Mouse (Mus musculus): Measurements from ENCODE around the gene Olfr533. TPM values are rescaled to one million over a fixed set of nuclear protein-coding genes. Genes with fewer than 3 reads are reported as not detected.
"Not testable (repeated sequence)": the region's sequence is repeated elsewhere in the genome, so short reads cannot be mapped to it uniquely, and the experiment has no call there.

The Olfr533 gene
- not detected in 2 replicates for polyA plus RNA-seq (2012)

- not testable (repeated sequence) for TF ChIP-seq GATA1 (IDR thresholded peaks at IDR 0.05; ENCODE audit: low read length)
These were observed at the start of gene Olfr533 for GRCm38 (mm10) chr7:140463070-140463469. TSS of gene Olfr533 (plus strand) at chr7:140463370.

- no peak for TF ChIP-seq GATA1 (IDR thresholded peaks at IDR 0.05; ENCODE audit: low read length)
These were observed 41.6 kb upstream of the Olfr533 start, which contains the start of gene Olfr532 for GRCm38 (mm10) chr7:140421539-140421938. TSS of gene Olfr532 (minus strand) at chr7:140421639.

- TF ChIP-seq GATA1 (IDR thresholded peaks at IDR 0.05; ENCODE audit: low read length), result no peak
These were observed 20.0 kb upstream of the Olfr533 start for GRCm38 (mm10) chr7:140443141-140443540.

- no peak for TF ChIP-seq GATA1 (IDR thresholded peaks at IDR 0.05; ENCODE audit: low read length)
These were observed 14.7 kb downstream of the Olfr533 start for GRCm38 (mm10) chr7:140477886-140478285.

GRCm38 (mm10) chr7:140478733-140479132, 15.6 kb downstream of the Olfr533 start:
- no peak for TF ChIP-seq GATA1 (IDR thresholded peaks at IDR 0.05; ENCODE audit: low read length)

- TF ChIP-seq GATA1 (IDR thresholded peaks at IDR 0.05; ENCODE audit: low read length), result no peak
These were observed 20.7 kb downstream of the Olfr533 start, which contains the start of gene Olfr535 for GRCm38 (mm10) chr7:140483916-140484315. TSS of gene Olfr535 (plus strand) at chr7:140484216.

- TF ChIP-seq GATA1 (IDR thresholded peaks at IDR 0.05; ENCODE audit: low read length), result no peak
These were observed 25.8 kb downstream of the Olfr533 start for GRCm38 (mm10) chr7:140488981-140489380.

- no peak for TF ChIP-seq GATA1 (IDR thresholded peaks at IDR 0.05; ENCODE audit: low read length)
These were observed 31.1 kb downstream of the Olfr533 start for GRCm38 (mm10) chr7:140494231-140494630.

GRCm38 (mm10) chr7:140494702-140495101, 31.5 kb downstream of the Olfr533 start:
- TF ChIP-seq GATA1 (IDR thresholded peaks at IDR 0.05; ENCODE audit: low read length), result no peak

GRCm38 (mm10) chr7:140507346-140508021, 44.3 kb downstream of the Olfr533 start, which contains the start of gene Olfr536:
TSS of gene Olfr536 (minus strand) at chr7:140507396.
- TF ChIP-seq GATA1 (IDR thresholded peaks at IDR 0.05; ENCODE audit: low read length), result not testable (repeated sequence)

Other genes starting within 250 kb of the Olfr533 start
- gene Cd163l1, start 245.1 kb upstream of the Olfr533 start, polyA plus RNA-seq (2012), result not detected in 2 replicates
- gene 5830411N06Rik, start 216.1 kb upstream of the Olfr533 start, polyA plus RNA-seq (2012), result not detected in 2 replicates
- not detected in 2 replicates for gene Olfr525, start 142.5 kb upstream of the Olfr533 start, polyA plus RNA-seq (2012)
- gene Olfr527, start 129.4 kb upstream of the Olfr533 start, polyA plus RNA-seq (2012), result not detected in 2 replicates
- not detected in 2 replicates for gene Olfr60, start 101.7 kb upstream of the Olfr533 start, polyA plus RNA-seq (2012)
- gene Olfr530, start 87.0 kb upstream of the Olfr533 start, polyA plus RNA-seq (2012), result not detected in 2 replicates
- gene Olfr531, start 60.5 kb upstream of the Olfr533 start, polyA plus RNA-seq (2012), result not detected in 2 replicates
- not detected in 2 replicates for gene Olfr532, start 41.7 kb upstream of the Olfr533 start, polyA plus RNA-seq (2012)
- gene Olfr535, start 20.8 kb downstream of the Olfr533 start, polyA plus RNA-seq (2012), result not detected in 2 replicates
- not detected in 2 replicates for gene Olfr536, start 44.0 kb downstream of the Olfr533 start, polyA plus RNA-seq (2012)
- not detected in 2 replicates for gene Olfr538, start 104.5 kb downstream of the Olfr533 start, polyA plus RNA-seq (2012)
- not detected in 2 replicates for gene Olfr46, start 137.9 kb downstream of the Olfr533 start, polyA plus RNA-seq (2012)
- gene Olfr61, start 165.6 kb downstream of the Olfr533 start, polyA plus RNA-seq (2012), result not detected in 2 replicates
- not detected in 2 replicates for gene Olfr53, start 183.1 kb downstream of the Olfr533 start, polyA plus RNA-seq (2012)
- not detected in 2 replicates for gene Olfr539, start 196.6 kb downstream of the Olfr533 start, polyA plus RNA-seq (2012)
- gene Olfr45, start 218.6 kb downstream of the Olfr533 start, polyA plus RNA-seq (2012), result not detected in 2 replicates
- not detected in 2 replicates for gene Olfr541, start 233.9 kb downstream of the Olfr533 start, polyA plus RNA-seq (2012)